Mouse (Mus musculus): ENCODE data around the gene Scimp. TPM values are rescaled to one million over a fixed set of nuclear protein-coding genes. Genes with fewer than 3 reads are reported as not detected.
A peak's percentile ranks its signal among the peaks of the same experiment; 100 is the strongest.
"Not testable (repeated sequence)": the region's sequence is repeated elsewhere in the genome, so short reads cannot be mapped to it uniquely, and the experiment has no call there.

Scimp gene
- total and polyA plus RNA-seq, 3 experiments: 0.21 to 0.79 (median 0.30) TPM

DNA sequence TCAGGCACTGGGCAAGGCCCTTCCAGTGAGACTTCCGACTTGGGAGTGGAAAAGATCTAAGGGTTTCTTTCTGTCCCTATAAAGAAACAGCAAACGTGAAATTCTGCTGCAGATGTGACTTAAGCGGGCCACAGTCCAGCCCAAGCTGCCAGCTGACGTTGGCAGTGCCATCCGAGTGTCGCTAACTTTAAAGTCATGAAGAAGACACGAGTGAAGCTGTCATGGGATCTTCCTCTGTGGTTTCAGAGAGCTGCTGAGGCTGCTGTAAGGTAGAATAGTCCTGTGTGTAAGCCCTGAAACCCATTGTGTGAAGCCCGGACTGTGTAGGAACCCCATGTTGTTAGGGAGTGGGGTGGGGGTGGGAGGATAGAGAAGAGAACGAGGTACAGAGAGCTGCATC lies 49.7 kb downstream of the Scimp start:
- H3K4me3 ChIP-seq (replicated peaks in 1 of 3; ENCODE audit: low read depth in 2 of 3, low read length in 2 of 3, poor library complexity in 1 of 3): no peak overlapping the region
- no peaks in the 10 kb centered on the region for H3K9me3 ChIP-seq (replicated peaks; ENCODE audit: low read length)
- H3K27me3 ChIP-seq (replicated peaks): no peaks in the 10 kb centered on the region
- no peak for TF ChIP-seq MYC (IDR thresholded peaks at IDR 0.05; ENCODE audit: low read depth, low read length)
- TF ChIP-seq E2F4 (IDR thresholded peaks at IDR 0.05; ENCODE audit: insufficient replicate concordance, low read depth, low read length): no peak
- no peak for TF ChIP-seq IRF4 (IDR thresholded peaks at IDR 0.05; ENCODE audit: low read depth, low read length)
- no peak for TF ChIP-seq CTCF (conservative IDR thresholded peaks at IDR 0.05 in 1 of 2, IDR thresholded peaks at IDR 0.05 in 1 of 2; ENCODE audit: low read depth in 2 of 2, low read length in 2 of 2)
- no peak for TF ChIP-seq SMC3 (IDR thresholded peaks at IDR 0.05; ENCODE audit: low read depth, low read length)
- no peak for TF ChIP-seq ZKSCAN1 (IDR thresholded peaks at IDR 0.05; ENCODE audit: borderline replicate concordance, low read depth, low read length)
- no peak for TF ChIP-seq MAFK (IDR thresholded peaks at IDR 0.05; ENCODE audit: insufficient replicate concordance, low read length)
- TF ChIP-seq TCF12 (IDR thresholded peaks at IDR 0.05; ENCODE audit: low read depth, low read length): no peak
- TF ChIP-seq NELFE (IDR thresholded peaks at IDR 0.05; ENCODE audit: low read depth, low read length): no peak
- TF ChIP-seq GABPA (IDR thresholded peaks at IDR 0.05; ENCODE audit: insufficient replicate concordance, low read depth, low read length): no peak
- TF ChIP-seq TBP (conservative IDR thresholded peaks at IDR 0.05; ENCODE audit: low read depth, low read length): no peak
- TF ChIP-seq KAT2A (IDR thresholded peaks at IDR 0.05; ENCODE audit: insufficient replicate concordance, low read length): no peak
- no peak for TF ChIP-seq HCFC1 (IDR thresholded peaks at IDR 0.05; ENCODE audit: low read depth, low read length)
- no peak overlapping the region for H3K27ac ChIP-seq (ENCODE audit: insufficient read depth, low read depth)
- peaks cover 0 to 4% of the 10 kb centered on the region in 2 experiments for H3K36me3 ChIP-seq (replicated peaks in 1 of 2; ENCODE audit: control insufficient read depth in 1 of 2, insufficient read depth in 1 of 2, low read length in 1 of 2)
- peaks cover 9% of the 10 kb centered on the region for H3K79me2 ChIP-seq (replicated peaks; ENCODE audit: control insufficient read depth, extremely low read depth, insufficient read depth, poor library complexity, severe bottlenecking)
- no peak for DNase-seq (ENCODE audit: extremely low read depth)
- H3K4me2 ChIP-seq (ENCODE audit: insufficient read depth, low read depth, poor library complexity, severe bottlenecking): no peak overlapping the region
- in situ Hi-C loops (cut with MboI; ENCODE audit: low pct_ligation_motif_present, low pct_unique_long_range_greater_than_20kb, low sequenced_read_pairs): loop anchor here (5.0 to 25.0 kb wide), 2 partner anchors 245 to 525 kb away; partner anchors contain the start of genes 0610010K14Rik, Bcl6b, Gltpd2 and Gm21988
- peaks cover 8 to 50% of the 10 kb centered on the region in 2 experiments for H3K4me1 ChIP-seq (ENCODE audit: control insufficient read depth in 1 of 2, insufficient read depth in 2 of 2)
- dilution Hi-C loops (cut with MboI; ENCODE audit: extremely low pct_ligation_motif_present, extremely low pct_unique_long_range_greater_than_20kb, low sequenced_read_pairs): no loop called here
- no peak overlapping the region for H3K9ac ChIP-seq (ENCODE audit: insufficient read depth, low read depth)

DNA sequence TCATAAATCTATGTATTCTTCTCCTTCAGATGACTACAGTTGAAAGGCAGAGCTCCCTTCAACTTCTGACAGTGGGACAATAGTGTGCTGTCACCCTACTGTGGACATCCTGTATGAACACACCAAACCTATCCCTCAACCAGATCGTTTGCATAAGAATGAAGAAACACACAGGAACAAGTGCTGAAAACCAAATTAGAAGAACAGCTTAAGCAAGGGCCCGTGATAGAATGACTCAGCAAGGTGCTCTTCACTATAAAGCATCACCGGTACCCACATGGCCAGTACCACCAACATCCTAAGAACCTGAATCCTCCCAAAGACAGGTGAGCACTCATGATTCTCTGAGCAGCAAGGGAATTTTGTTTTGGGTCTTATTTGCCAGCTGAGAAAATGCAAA lies 51.9 kb downstream of the Scimp start:
- peak; percentile 32; the same call in 1 of the 2 replicates for TF ChIP-seq BHLHE40 (IDR thresholded peaks at IDR 0.05; ENCODE audit: low read depth, low read length)

More for the DNA sequence above, 51.9 kb downstream of the Scimp start:
- H3K27ac ChIP-seq (ENCODE audit: insufficient read depth, low read depth); H3K4me3 ChIP-seq (replicated peaks in 1 of 3; ENCODE audit: low read depth in 2 of 3, low read length in 2 of 3, poor library complexity in 1 of 3); H3K4me2 ChIP-seq (ENCODE audit: insufficient read depth, low read depth, poor library complexity, severe bottlenecking); H3K36me3 ChIP-seq (replicated peaks in 1 of 2; ENCODE audit: control insufficient read depth in 1 of 2, insufficient read depth in 1 of 2, low read length in 1 of 2); H3K79me2 ChIP-seq (replicated peaks; ENCODE audit: control insufficient read depth, extremely low read depth, insufficient read depth, poor library complexity, severe bottlenecking); H3K9ac ChIP-seq (ENCODE audit: insufficient read depth, low read depth); H3K9me3 ChIP-seq (replicated peaks; ENCODE audit: low read length); dilution Hi-C loops (cut with MboI; ENCODE audit: extremely low pct_ligation_motif_present, extremely low pct_unique_long_range_greater_than_20kb, low sequenced_read_pairs); H3K27me3 ChIP-seq (replicated peaks): not testable (repeated sequence)
- peaks cover 8 to 36% of the 10 kb centered on the region in 2 experiments for H3K4me1 ChIP-seq (ENCODE audit: control insufficient read depth in 1 of 2, insufficient read depth in 2 of 2)
- in situ Hi-C loops (cut with MboI; ENCODE audit: low pct_ligation_motif_present, low pct_unique_long_range_greater_than_20kb, low sequenced_read_pairs): loop anchor here (5.0 to 25.0 kb wide), 2 partner anchors 243 to 523 kb away; partner anchors contain the start of genes 0610010K14Rik, Bcl6b, Gltpd2 and Gm21988
- peak; percentile 57 for DNase-seq (ENCODE audit: extremely low read depth)
